Mouse (Mus musculus) monocyte, adult 5-6 weeks (primary cell): ENCODE data around the gene Hes2. TPM values are rescaled to one million over a fixed set of nuclear protein-coding genes. Genes with fewer than 3 reads are reported as not detected.

ENCODE experiments used
- ATAC-seq: fragments of 153-309, 156-312 bp; replicated peaks from 2 replicates; pipeline ENCODE4 v1.8.0; 2017; ENCODE audit warnings: mild to moderate bottlenecking; ENCODE audit not compliant: low TSS enrichment, insufficient number of reproducible peaks, severe bottlenecking, poor library complexity, low FRiP score
- total RNA-seq: library from RNA; stranded (forward); fragments of 200-1000, 200-491, 200-594 nt; gene quantifications from 3 replicates; pipeline ENCODE4 v1.2.3, GENCODE M21; 2017

The Hes2 gene
- total RNA-seq, 1 experiment from 2014 or later: not detected

DNA sequence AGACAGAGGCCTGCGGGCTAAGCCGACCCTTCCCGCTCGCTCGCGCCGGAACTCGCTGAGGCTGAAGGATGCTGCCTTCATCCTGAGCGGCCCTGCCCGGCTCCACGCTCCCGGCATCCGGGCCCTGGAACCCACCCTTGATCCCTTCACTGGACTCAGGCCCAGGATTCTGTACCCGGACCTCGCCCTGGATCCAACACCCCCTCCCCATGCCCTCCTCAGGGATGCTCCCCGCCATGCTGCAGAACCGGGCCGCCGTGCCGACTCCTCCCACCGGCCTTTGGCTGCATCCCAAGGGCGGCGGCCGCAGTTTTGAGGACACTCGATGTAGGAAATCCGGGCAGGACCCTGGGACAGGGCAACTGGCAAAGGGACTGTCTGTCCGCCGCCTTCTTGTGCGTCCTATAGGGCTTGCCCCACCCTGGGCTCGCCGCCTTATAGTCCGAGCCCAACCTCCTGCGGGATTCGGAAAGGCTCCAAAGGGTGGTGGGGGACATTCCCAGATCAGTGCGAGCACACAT is 19.7 kb downstream of the Hes2 start:
- ATAC-seq: no peak

- no peak for ATAC-seq
These were observed 20.4 kb downstream of the Hes2 start for GRCm38 (mm10) chr4:152178916-152179705.

DNA sequence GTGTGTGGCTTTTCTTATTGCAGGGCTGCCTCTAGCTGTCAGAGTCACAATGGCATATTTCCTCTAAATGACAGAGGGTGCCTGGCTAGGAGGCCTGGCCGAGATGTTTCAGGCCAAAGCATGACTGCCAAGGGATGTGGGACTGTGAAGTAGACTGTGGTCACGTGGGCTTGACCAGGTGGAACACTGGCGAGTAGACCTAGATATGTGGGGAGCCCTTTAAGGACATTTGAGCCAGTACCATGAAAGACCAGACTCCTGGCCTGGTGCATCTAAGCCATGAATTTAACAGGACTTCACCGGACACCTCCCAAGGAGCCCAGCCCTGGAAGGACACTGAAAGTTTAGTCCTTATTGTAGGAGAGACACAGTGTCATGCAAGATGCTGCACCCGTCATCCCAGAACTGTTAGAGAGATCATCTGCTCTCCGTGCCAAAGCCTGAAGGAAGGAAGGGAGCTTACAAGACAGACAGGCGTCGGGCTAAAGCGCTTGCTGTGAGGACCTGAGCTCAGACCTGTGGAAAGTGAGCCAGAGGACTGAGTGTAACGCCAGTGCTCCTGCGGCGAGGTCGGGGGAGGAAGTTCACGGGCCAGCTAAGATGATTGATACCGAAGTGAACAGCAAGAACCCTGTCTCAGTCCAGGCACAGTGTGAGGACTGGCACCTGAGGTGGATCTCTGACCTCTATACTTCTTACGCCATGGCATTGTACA is 21.4 kb downstream of the Hes2 start:
- no peak for ATAC-seq

DNA sequence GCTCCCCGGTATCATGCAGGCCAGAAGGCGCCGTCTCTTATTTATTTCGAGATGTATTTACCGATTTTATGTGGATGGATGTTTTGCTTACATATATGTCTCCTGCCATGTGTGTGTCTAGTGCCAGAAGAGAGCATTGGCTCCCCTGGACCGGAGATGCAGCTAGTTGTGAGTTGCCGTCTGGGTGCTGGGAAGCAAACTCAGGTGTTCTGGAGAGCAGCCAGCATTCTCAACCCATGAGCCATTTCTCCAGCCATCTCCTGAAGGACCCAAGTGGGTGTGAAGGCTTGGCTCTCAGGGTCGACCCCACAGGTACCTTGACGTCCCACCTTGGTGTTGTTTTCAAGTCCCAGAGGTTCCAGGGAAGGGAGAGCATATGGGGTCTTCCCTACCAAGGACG is 23.5 kb downstream of the Hes2 start:
- ATAC-seq: no peak

DNA sequence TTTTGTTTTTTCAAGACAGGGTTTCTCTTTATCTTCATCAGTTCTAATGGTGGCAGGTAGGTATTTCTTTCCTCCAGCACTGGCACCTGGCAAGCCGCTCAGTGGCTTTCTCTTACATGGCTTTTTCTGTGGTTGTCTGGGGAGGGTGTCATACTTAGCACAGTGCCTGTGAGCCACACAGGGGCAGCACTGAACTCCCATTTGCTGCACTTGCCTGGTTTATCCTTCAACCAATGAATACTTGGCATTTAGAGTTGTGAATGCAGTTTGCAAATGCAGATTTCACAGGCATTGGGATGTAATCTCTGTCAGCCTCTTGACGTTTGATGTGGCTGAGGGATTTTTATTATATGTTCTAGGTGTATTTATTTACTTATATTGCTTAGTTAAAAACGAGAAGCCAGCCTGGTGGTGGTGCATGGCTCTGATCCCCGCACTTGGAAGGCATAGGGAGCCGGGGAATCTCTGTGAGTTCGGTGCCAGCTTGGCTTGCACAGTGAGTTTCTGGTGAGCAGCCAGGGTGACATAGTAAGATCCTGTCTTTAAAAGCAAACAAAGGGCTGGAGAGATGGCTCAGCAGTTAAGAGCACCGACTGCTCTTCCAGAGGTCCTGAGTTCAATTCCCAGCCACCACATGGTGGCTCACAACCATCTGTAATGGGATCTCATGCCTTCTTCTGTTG is 25.8 kb downstream of the Hes2 start:
- ATAC-seq: no peak

DNA sequence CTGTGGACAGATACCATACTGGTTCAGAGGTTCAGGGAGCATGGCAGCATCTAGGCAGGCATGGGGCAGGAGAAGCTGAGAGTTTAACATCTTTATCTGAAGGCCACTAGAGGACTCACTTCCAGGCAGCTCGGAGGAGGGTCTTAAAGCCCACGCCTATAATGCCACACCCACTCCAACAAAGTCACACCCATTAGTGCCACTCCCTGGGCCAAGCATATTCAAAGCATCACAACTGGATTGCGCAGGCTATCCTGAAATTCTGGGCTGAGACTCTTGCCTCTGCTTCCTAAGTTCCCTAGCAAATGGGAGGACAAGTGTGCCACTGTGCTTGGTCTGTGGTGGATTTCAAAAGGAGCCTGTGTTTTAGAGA is 26.5 kb downstream of the Hes2 start:
- no peak for ATAC-seq

GRCm38 (mm10) chr4:152185510-152186204 is 27.0 kb downstream of the Hes2 start:
- ATAC-seq: 0 out of 2 replicates have a peak, but pooled peaks have one; percentile 25

- ATAC-seq: 0 out of 2 replicates have a peak, but pooled peaks have one; percentile 34
These were observed 27.8 kb downstream of the Hes2 start for GRCm38 (mm10) chr4:152186205-152187082.

DNA sequence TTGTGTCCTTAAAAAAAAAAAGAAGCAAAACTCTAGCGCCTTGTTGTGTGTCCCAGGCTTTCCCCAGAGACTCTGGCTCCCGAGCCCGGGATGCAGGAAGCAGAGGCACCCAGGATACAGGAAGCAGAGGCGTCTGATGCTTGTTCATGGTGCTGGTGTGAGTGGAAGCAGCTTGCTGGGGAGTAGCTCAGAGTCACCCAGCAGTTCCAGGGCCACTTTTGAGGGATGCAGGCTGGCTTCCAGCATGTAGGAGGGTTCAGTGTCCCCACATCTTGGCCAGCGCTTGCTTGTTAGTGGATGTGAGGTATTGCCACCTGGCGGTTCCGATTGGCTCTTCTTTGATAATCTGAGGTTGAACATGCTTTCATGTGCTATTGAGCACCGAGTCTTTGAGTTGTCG is 28.5 kb downstream of the Hes2 start:
- no peak for ATAC-seq

- no peak for ATAC-seq
These were observed 30.0 kb downstream of the Hes2 start for GRCm38 (mm10) chr4:152188651-152189050.

DNA sequence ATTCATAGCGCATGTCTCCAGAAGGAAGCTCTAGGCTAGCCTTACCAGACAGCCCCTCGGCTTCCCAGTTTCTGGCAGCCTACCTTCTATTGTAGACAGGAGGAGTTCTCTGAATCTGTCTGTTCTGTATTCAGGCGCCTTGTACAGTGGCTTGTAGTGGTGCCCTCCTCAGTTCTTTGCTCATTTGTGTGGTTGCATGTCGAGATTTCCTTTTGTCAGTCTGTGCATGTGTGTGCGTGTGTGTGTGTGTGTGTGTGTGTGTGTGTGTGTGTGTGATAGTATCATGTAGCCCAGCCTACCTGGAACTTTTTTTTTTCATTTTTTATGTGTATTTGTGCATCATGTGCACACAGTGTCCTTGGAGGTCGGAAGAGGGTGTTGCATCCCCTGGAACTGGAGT is 30.4 kb downstream of the Hes2 start:
- ATAC-seq: no peak

GRCm38 (mm10) chr4:152189691-152190090 is 31.0 kb downstream of the Hes2 start:
- ATAC-seq: no peak

DNA sequence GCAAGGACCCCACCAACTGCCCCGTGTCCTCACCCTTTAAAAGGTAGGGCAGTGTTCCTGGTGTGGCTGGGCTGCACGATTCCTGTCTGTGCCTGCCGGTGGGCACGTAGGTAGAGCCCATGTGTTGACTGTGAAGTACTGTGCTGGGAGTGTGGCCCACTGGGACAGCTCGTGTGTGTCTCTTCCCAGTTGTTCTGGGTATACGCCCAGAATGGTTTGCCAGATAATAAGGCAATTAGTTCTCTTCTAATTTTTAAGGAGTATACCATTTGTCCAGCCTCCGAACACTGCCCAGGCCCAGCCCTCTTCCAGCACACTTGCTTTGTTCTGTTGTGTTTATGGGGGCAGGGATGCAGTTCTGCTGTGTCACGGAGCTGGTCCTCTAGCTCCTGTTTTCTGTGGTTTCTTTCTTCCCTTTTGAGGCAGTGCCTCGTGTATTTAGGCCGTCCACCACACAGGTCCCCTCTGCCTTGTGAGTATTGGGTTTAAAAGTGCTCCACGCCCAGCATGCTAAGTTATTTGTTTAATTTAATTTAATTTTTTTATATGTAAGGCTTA is 31.5 kb downstream of the Hes2 start:
- ATAC-seq: peak; percentile 43

GRCm38 (mm10) chr4:152190701-152191100 is 32.0 kb downstream of the Hes2 start:
- ATAC-seq: no peak

DNA sequence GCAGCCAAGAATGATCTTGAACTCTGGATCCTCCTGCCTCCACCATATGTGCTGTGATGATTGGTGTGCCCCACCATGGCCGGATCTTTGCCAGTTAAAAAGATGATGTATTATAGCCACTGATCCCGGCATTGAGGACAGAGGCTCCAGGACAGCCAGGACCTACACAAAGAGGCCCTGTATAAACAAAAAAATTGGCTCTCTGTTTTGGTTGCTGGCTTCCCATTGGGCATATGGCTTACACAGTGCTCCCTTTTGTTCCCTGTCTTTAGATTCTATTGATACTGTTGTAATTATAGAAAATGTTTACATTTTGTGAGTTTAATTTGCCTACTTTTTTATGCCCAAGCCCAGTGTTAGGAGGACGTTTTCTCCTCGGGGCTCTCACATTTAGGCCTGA is 33.9 kb downstream of the Hes2 start:
- no peak for ATAC-seq

DNA sequence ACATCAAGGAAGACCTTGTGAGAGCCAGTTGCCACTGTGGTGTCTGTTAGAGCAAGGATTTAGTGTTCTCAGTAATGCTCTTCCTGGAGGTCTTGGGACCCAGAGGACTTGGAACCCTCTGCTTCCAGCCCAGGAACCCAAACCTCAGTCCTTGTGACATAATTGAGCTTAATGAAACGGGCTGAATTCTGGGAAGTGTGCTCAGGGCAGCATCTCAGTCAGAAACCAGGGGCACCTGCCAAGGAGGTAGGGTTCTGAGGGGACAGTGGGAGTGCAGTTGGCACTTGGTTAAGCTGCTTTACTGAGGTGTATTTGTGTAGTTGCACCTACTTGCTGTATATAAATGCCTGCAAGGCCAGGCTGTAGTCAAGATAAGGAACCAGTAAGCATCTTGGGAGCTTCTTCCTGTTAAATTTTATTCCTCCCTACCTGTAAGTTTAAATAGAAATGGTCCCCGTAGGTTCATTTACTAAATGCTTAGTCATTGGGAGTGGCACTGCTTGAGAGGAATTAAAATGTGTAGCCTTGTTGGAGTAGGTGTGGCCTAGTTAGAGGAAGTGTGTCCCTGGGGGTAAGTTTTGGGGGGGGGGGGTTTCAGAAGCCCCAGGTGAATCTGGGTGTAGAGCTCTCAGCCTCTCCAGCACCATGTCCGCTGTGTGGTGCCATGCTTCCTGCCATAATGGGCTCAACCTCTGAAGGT is 36.0 kb downstream of the Hes2 start:
- ATAC-seq: no peak

- no peak for ATAC-seq
These were observed 37.6 kb downstream of the Hes2 start for GRCm38 (mm10) chr4:152196276-152196675.
